Mouse (Mus musculus): ENCODE measurements around the gene Skap1.
"Not testable (repeated sequence)": the region's sequence is repeated elsewhere in the genome, so short reads cannot be mapped to it uniquely, and the experiment has no call there.

Gene Skap1

DNA sequence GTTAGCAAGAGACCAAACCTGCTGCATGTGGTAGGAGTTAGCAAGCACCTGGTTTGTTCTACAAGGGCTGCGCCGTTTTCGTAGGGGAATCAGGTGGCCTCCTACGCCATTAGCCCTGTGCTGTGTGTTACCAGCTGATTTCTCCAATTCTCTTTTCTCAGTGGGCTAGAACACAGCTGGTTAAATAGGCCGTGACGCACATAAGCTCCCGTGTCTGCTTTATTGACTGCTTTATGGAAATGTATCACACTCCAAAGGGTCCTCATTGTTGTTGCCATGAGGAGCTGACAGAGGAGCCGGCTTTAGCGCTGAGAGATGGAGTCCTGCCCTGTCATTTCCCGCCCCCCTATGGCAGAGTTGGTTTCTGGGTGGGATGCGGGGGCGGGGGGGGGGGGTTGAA lies 230.4 kb downstream of the Skap1 start:
- DNase-seq (ENCODE audit: low read depth, low spot score) = no peak

- no peak for DNase-seq (ENCODE audit: low read depth, low spot score)
Measured at GRCm38 (mm10) chr11:96696168-96696727, 231.9 kb downstream of the Skap1 start.

- no peak for DNase-seq (ENCODE audit: low read depth, low spot score)
Measured at GRCm38 (mm10) chr11:96696842-96697455, 232.6 kb downstream of the Skap1 start.

DNA sequence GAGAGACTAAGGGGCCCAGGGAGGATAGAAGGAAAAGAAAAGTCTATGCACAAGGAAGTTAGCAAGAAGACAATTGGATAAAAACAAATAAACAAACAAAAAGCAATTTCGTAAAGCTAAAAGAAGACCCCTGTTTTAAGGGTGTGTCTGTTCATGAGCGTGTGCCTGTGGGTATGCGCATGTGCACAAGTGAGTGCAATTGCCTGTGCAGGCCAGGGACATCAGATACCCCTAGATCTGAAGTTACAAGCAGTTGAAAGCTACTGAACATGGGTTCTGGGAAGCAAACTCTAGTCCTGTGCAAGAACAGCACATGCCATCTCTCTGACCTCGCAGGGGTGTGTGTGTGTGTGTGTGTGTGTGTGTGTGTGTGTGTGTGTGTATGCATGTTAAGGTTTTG lies 233.1 kb downstream of the Skap1 start:
- no peak for DNase-seq (ENCODE audit: low read depth, low spot score)

DNA sequence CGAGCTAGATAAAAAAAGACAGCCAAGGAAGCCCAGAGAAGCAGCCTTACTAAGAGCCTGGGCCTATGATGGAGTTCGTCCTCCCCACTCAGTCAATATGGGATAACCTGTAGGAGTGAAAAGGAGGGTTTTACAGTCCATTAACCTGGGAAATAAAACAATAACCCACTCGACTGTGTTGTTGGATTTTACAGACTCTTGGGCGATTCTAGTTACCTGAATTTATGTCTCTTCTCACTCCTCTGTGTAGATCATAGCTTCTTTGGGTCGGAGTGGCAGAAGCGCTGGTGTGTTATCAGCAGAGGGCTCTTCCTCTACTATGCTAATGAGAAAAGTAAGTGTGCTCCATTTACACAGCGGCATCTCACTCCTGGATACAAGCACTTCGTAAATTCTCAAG lies 239.4 kb downstream of the Skap1 start:
- DNase-seq (ENCODE audit: low read depth, low spot score) = no peak

GRCm38 (mm10) chr11:96711268-96711667 lies 246.9 kb downstream of the Skap1 start:
- no peak for DNase-seq (ENCODE audit: low read depth, low spot score)

- no peak for DNase-seq (ENCODE audit: low read depth, low spot score)
Measured at GRCm38 (mm10) chr11:96711670-96712069, 247.3 kb downstream of the Skap1 start.

DNA sequence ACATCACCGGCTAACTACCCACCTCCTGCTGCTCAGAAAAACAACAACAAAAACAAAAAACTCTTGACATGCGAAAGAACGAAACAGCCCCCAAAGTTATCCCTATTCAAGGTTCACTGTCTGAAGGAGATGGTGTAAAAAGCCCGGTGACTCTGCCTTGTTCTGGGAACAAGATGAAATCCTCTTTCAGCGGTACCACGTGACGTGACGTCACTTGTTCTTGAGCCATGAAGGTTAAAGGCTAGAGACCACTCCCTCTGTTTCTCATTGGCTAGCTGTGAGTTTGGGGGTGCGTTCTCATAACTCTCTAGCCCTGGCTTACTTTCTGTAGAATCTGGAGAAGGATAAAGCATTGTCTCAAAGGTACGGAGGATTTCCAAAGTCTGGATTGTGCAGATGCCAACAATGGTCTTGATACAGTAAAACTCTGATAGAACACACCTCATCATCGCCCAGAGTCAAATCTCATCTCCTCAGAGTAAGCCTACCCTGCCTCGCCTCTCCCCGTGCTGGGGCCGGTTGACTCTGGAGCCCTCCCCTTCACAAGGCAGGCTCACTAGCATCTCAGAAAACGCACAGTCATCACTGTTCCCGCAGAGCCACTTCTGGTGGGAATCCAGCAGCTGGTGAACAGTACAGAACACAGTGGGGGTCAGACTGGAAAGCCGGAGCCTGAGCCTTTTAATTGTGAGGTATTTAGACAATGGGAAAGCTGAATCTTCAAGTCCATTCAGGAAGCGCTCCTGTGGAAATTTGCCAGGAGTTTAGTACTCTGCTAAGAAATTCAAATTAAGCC lies 249.0 kb downstream of the Skap1 start:
- no peak for DNase-seq (ENCODE audit: low read depth, low spot score)

DNA sequence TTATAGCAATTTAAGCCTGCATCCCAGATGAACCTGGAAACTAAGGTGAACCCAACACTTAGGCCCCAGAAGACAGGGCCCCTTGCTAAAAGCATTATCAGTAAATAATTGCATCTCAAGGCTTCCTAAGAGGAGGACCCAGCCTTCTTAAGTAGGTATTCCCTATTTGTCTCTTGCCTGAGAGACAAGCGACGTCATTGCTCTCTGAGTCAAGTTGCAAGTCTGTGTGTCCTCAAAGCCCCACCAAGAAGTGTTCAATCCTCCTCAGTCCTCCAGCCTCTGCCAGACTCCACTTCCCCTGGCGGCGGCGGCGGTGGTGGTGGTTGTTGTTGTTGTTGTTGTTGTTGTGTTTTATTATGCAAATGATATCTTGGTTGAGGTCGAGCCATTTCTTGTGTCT lies 249.6 kb downstream of the Skap1 start:
- DNase-seq (ENCODE audit: low read depth, low spot score) = no peak

DNA sequence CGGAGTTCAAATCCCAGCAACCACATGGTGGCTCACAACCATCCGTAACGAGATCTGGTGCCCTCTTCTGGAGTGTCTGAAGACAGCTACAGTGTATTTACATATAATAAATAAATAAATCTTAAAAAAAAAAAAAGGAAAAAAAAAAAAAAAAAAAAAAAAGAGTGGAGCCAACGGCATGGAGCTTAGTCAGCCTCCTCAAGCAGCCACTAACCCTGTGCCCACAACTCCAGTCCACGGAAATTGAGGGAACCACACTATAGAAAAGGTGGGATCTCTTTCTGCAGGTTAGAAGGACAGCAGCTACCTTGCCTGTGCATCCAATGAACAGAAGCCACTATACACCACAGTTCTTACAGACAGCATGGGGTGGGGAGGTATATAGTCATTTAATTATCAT lies 250.8 kb downstream of the Skap1 start:
- DNase-seq (ENCODE audit: low read depth, low spot score) = not testable (repeated sequence)

DNA sequence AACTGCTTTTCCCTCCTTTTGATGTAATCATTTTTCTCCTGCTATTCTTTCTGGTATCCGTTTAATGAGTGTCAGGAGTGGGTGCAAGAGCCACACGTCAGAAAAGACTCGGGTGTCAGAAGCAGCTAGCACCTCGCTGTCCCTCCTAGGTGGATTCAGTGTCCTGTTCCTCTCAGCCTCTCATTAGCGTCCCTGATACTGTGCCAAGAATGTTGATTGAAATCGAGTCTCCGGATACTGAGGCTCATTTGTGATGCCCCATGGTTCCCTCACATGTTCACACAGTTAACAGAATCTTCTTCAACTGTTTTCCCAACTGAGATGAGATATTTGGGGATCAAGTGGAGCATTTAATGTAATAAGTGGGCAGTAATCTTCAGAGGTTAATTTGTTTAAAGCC lies 254.2 kb downstream of the Skap1 start:
- DNase-seq (ENCODE audit: low read depth, low spot score) = no peak

- no peak for DNase-seq (ENCODE audit: low read depth, low spot score)
Measured at GRCm38 (mm10) chr11:96725833-96726232, 261.4 kb downstream of the Skap1 start.

- DNase-seq (ENCODE audit: low read depth, low spot score) = no peak
Measured at GRCm38 (mm10) chr11:96728577-96728976, 264.2 kb downstream of the Skap1 start.

DNA sequence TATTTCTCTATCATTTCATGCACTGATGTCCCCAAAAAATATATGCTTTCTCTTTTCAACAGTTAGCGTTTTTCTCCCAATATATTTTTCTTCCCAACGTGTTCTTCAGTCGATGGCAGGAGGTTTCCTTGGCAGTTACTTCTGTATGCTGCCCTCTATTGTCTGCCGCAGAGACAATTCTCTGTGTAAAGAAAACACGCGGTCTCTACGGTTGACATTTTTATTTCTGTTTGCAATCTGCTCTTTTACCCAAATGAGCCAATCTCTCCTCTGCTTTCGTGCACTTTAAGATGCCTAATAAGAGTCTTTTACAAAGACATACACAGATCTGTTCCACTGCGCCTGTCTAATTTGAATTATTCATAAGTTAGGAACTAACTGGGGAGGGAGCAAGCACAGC lies 265.1 kb downstream of the Skap1 start:
- peak; percentile 16 for DNase-seq (ENCODE audit: low read depth, low spot score)

GRCm38 (mm10) chr11:96730327-96730726 lies 265.9 kb downstream of the Skap1 start:
- DNase-seq (ENCODE audit: low read depth, low spot score) = no peak

GRCm38 (mm10) chr11:96732657-96733056 lies 268.3 kb downstream of the Skap1 start:
- no peak for DNase-seq (ENCODE audit: low read depth, low spot score)

GRCm38 (mm10) chr11:96735908-96736307 lies 271.5 kb downstream of the Skap1 start:
- DNase-seq (ENCODE audit: low read depth, low spot score) = no peak

DNA sequence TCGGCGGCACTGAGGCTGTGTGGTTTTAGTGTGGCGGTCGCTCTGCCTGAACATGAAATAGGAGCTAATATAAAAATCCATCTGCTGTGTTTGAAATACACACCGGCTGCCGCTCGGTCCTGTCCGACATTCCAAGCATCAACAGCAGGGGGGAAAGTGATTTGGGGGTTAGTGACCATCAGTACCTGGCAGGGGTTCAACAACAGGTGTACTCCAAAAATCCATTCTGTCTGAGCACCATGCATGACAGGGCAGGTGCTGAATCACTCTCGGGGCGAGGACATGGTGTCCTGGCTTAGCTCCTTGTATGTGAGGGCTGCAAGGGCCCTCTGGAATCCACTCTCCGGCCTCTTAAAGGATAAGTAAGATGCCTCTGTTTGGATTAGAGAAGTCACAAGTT lies 272.0 kb downstream of the Skap1 start:
- DNase-seq (ENCODE audit: low read depth, low spot score) = no peak

GRCm38 (mm10) chr11:96737673-96738471 lies 273.5 kb downstream of the Skap1 start:
- no peak for DNase-seq (ENCODE audit: low read depth, low spot score)

DNA sequence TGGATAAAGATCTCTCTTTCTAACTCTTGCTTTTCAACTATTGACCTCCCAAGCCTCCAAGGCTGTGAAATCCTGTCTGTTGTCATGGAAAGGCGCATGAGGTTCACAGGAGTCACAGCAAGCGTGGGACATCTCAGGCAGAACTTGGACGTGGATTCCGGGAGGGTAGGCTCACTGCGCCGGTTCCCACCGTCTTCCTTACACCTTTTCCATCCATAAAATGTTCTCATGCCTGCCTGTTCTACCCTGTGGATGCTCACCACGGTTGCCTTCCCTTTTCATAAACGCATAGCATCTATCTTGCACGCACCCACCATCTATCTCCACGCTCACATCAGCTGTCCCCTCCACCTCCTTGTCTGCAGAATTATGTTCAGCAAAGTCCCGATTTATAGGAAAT lies 276.4 kb downstream of the Skap1 start:
- DNase-seq (ENCODE audit: low read depth, low spot score) = no peak

DNA sequence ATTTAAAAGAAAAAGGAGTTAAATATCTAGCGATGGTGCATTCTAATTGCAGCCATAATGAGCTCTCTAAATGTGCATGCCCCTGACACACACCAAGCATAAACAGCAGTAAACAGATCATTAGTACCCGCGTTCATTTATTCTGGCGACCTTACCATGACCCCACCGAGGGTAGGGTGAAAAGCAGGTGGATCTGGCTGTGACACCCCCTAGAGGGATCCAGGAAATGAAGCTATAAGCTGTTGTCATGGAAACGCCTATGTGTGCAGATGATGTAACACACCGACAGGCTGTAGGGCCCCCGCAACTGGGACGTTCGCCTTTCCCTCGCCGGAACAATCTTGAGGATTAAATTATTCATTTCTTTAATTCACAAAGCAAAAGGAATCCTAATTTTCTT lies 277.6 kb downstream of the Skap1 start:
- no peak for DNase-seq (ENCODE audit: low read depth, low spot score)

DNA sequence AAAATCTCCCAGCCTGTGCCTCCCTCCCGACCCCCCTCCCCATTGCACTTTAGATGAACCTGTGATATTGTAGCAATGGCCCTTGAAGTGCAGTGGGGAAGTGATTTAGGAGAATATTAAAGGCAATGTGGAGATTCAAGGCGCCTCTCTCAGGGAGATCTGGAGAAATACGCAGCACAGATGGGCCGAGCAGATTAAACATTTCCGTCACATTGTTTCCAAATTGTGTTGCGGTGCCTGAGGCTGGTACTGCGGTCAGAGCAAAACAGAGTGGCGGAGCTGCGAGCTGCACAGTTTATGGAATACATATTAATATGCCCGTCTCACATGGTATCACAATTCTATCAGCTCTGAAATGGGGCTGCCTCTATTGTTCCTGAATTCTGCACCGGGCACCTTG lies 278.6 kb downstream of the Skap1 start:
- DNase-seq (ENCODE audit: low read depth, low spot score) = no peak

All from telencephalon, adult 2 months (tissue).